9 mouse cellular contexts compared by ENCODE assay signal in genomic region chr14:76681581-76682377, GRCm38 (mm10).
DNase-seq lines count a peak whose midpoint lies in the region; ATAC-seq lines count a peak whose summit lies in the region.
"Had no signal": no experiment of that assay in that cellular context is flagged by ENCODE, and none has a peak within 500 bp of the region (broad histone marks: within the 10 kb centered on the region; RNA-seq: fewer than 3 reads in every experiment).

No protein-coding gene starts in this region.

- no peaks in the 10 kb centered on the region for H3K36me3 ChIP-seq in forebrain, embryonic 15.5 days
- H3K36me3 ChIP-seq in limb, embryonic 11.5 days (ENCODE audit: control insufficient read depth, insufficient read depth, low read length): no peaks in the 10 kb centered on the region

- H3K27me3 ChIP-seq in forebrain, embryonic 15.5 days: no peaks in the 10 kb centered on the region
- no peaks in the 10 kb centered on the region for H3K27me3 ChIP-seq in limb, embryonic 11.5 days (ENCODE audit: control insufficient read depth, insufficient read depth, low read length)
- H3K27me3 ChIP-seq: CH12.LX had no signal

- intact Hi-C loops in heart, postnatal 36 days (cut with DNase I): loop anchor here (5.0 kb wide), 1 partner anchor 141 kb away; no protein-coding TSS in a partner anchor

- 44% methylated on average over 8 of the region's 8 CpGs for WGBS in forebrain, embryonic 15.5 days
- 50% methylated on average over 8 of the region's 8 CpGs for WGBS in limb, embryonic 11.5 days

- peak; percentile 61 for DNase-seq in embryo, embryonic 11 days
- no peak for DNase-seq in embryo, embryonic 10.5 days (ENCODE audit: low spot score)
- DNase-seq in heart, postnatal 36 days: peak; percentile 56 to 68
- peak; percentile 55 for DNase-seq in limb, embryonic 11.5 days (ENCODE audit: low spot score)
- DNase-seq in skeletal muscle tissue, adult 2 months (ENCODE audit: low read depth, low spot score): peak; percentile 77
- no peak for DNase-seq in cerebellum, postnatal 36 days

- H3K4me3 ChIP-seq in forebrain, embryonic 15.5 days: no peak overlapping the region
- no peak overlapping the region for H3K4me3 ChIP-seq in limb, embryonic 11.5 days (ENCODE audit: low read depth, low read length)

- H3K27ac ChIP-seq in forebrain, embryonic 15.5 days (replicated peaks): peak overlapping the region; percentile 52; the same call in 1 of the 2 replicates
- peak overlapping the region; percentile 58 for H3K27ac ChIP-seq in limb, embryonic 11.5 days (replicated peaks; ENCODE audit: low read depth, low read length)

- no peak overlapping the region for H3K4me2 ChIP-seq in forebrain, embryonic 15.5 days (replicated peaks)
- H3K4me2 ChIP-seq in limb, embryonic 11.5 days (ENCODE audit: low read depth, severe bottlenecking): no peak overlapping the region

- no peak for ATAC-seq in forebrain, embryonic 15.5 days (replicated peaks)
- peak; percentile 40; the same call in 1 of the 2 replicates for ATAC-seq in limb, embryonic 11.5 days (ENCODE audit: insufficient number of reproducible peaks, low FRiP score, low TSS enrichment, low read depth)
- no peak for ATAC-seq in activated CD4-positive, CD25-positive, alpha-beta regulatory T cell, adult 4 months

- peaks cover 12% of the 10 kb centered on the region for H3K4me1 ChIP-seq in forebrain, embryonic 15.5 days
- peaks cover 4% of the 10 kb centered on the region for H3K4me1 ChIP-seq in limb, embryonic 11.5 days (ENCODE audit: control insufficient read depth, insufficient read depth, low read length)

- no peaks in the 10 kb centered on the region for H3K9me3 ChIP-seq in forebrain, embryonic 15.5 days
- H3K9me3 ChIP-seq in limb, embryonic 11.5 days (ENCODE audit: control insufficient read depth, low read length): no peaks in the 10 kb centered on the region

- H3K9ac ChIP-seq in forebrain, embryonic 15.5 days (replicated peaks): no peak overlapping the region
- no peak overlapping the region for H3K9ac ChIP-seq in limb, embryonic 11.5 days (ENCODE audit: low read length)

Comparison
In these comparisons a context has a peak if more than half of its experiments do, and no peak if none do; other contexts are left out.
1. DNase-seq: peak in embryo, embryonic 11 days (single experiment), heart, postnatal 36 days (2 of 2), limb, embryonic 11.5 days (single experiment) and skeletal muscle tissue, adult 2 months (single experiment); none in embryo, embryonic 10.5 days (single experiment) and cerebellum, postnatal 36 days (0 of 2).